Mouse (Mus musculus): Measurements from ENCODE around the gene Myo1c.

Gene Myo1c
- long read RNA-seq, experiment 1, full-length matches to known transcripts: 9 of 30 reads
- long read RNA-seq, experiment 1, partial matches to known transcripts: 14 of 30 reads
- long read RNA-seq, experiment 1, other reads (novel, unspliced or antisense): 7 of 30 reads
- long read RNA-seq, experiment 2, full-length matches to known transcripts: 8 of 21 reads
- long read RNA-seq, experiment 2, partial matches to known transcripts: 10 of 21 reads
- long read RNA-seq, experiment 2, other reads (novel, unspliced or antisense): 3 of 21 reads

DNA sequence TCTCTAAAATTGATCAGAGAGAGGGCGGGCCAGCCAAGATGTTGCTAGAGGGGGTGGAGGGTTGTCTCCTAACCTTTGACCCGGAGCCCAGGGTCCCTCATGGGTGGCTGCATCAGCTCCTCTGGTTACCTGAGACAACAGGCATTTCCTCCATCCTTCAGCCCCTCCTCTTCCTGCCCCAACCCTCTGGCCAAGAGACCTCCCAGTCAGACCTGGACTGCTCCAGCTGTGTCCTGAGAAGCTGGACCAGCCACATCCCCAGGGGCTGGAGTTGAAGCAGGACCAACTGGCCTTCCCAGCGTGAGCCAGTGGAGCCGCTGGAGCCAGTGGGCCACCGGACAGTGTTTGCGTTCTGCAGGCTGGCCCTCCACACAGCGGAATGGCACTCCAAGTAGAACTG lies at the start of gene Myo1c:
Gene Myo1c (plus strand): TSS at position 194 of the 400 bp plus-strand sequence.
- intact Hi-C loops (cut with DNase I): no loop called here

GRCm38 (mm10) chr11:75604826-75605225 lies 45.5 kb upstream of the Myo1c start:
- intact Hi-C loops (cut with DNase I): no loop called here

DNA sequence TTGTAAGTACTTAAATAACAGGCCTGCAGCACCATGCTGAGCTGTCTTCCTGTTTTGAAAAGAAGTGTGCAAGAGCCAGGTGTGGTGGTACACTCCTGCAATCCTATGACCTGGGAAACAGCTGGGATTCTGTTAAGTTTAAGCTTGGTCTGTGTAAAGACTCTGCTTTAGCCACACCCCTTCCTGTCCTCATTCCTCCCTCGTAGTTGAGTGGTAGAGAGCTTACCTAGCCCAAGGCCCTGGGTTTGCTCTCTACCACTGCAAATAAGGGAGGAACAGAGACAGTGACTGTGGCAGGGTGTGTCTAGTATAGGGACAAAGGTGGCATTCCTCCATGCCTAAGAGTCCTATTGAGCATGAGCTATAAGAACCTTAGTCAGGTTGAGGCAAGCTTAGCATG lies 45.0 kb upstream of the Myo1c start:
- intact Hi-C loops (cut with DNase I): no loop called here

DNA sequence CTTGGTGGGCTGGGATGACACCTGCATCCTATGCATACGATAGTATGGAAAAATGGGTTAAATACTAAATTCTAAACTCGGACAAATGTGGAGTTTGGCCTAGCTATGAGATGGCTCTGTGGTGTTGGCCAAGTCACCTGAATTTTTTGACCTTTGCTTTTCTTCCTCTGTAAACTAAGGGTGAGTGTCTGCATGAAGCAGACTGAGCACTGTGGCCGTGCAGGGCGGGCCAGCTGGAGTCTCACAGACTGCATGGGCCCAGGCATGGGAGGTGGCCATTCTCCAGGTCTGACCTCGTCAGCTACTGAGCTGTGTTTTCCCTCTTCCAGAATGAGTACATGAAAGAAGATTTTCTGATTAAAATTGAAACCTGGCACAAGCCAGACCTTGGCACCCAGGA lies 41.5 kb upstream of the Myo1c start:
- intact Hi-C loops (cut with DNase I): no loop called here

GRCm38 (mm10) chr11:75610021-75610420 lies 40.3 kb upstream of the Myo1c start:
- intact Hi-C loops (cut with DNase I): no loop called here

GRCm38 (mm10) chr11:75614769-75615168 lies 35.5 kb upstream of the Myo1c start:
- intact Hi-C loops (cut with DNase I): no loop called here

DNA sequence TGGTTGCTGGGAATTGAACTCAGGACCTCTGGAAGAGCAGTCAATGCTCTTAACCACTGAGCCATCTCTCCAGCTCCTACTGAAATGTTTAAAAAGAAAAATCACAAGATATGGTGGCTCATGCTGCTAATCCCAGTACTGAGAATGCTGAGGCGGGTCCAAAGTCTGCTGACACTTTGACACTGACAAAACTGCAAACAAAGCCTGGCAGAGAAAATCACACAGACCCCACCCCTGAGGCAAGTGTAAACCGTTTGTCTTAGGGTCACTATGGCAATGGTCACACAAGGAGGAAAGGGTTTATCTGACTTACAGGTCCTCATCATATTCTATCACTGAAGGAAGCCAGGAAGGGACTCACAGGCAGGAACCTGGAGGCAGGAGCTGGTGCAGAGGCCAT lies 34.7 kb upstream of the Myo1c start:
- intact Hi-C loops (cut with DNase I): no loop called here

DNA sequence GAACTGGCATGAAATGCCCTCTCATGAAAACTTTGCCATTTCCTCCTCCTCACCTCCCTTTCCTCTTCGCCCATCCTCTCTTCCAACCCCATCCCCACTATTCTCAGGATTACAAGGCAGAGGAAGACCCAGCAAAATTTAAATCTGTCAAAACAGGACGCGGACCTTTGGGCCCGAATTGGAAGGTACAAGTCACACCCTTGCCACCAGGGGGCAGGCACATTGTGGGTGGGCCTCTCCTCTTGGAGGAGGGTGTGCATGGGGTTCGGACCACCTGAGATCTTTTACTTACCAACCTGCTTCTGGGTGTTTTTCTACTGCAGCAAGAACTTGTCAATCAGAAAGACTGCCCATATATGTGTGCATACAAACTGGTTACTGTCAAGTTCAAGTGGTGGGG lies 31.2 kb upstream of the Myo1c start:
- intact Hi-C loops (cut with DNase I): no loop called here

DNA sequence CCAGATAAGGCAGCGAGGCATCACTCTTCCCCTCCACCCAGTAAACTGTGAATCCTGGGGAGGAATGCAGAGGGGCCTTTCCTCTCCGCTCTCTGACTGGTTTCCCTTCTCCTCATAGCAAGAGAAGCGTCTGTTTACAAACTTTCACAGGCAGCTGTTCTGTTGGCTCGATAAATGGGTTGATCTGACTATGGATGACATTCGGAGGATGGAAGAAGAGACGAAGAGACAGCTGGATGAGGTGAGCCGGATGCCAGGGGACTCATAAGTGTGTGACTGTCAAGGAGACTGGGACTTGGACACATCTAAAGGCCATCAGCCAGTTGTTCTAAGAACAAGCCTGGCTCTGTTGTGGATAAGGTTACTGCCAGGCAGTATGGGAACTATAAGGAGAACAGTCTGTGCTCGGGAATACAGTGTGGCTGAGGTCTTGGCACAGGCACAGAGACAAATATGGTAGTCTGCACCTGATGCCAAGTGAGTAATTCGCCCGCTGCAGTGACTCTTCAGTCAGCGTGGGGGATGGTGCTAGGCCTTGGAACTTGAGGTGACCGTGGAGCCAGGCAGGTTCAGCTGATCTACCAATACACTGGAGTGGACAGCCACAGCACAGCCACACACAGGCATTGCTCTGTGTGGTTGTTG lies 30.0 kb upstream of the Myo1c start:
- intact Hi-C loops (cut with DNase I): no loop called here

GRCm38 (mm10) chr11:75621426-75621825 lies 28.9 kb upstream of the Myo1c start:
- intact Hi-C loops (cut with DNase I): no loop called here

DNA sequence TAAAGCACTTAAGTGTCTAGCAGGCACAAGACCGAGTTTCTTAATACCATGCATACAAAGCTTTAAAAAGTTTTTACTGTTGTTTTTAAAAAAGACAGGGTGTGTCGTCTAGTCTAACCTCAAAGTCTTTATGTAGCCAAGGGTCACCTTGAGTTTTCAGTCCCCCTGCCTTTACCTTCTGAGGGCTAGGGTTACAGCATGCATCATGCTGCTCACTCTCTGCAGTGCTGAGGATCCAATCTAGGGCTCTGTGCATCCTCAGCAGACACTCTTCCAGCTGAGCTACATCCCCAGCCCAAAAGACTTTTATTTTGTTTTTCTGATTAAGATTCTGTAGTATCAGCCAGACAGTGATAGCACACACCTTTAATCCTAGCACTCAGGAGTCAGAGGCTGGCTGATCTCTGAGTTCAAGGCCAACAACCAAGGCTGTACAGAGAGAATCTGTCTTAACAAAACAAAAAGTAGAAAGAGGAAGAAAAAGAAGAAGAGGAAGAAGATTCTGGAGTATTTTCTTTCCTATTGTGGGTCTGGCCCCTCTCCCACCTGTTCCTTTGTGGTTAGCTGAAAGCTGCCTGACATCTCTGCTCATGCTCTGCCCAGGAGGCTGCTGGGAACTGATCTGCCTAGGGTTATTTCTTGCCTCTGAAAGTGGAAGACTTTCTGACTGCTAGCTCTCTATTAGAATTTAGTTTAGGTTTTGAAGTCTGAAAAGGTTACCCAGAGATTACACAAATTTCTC lies 27.5 kb upstream of the Myo1c start:
- intact Hi-C loops (cut with DNase I): no loop called here

GRCm38 (mm10) chr11:75624102-75624554 lies 26.2 kb upstream of the Myo1c start:
- intact Hi-C loops (cut with DNase I): no loop called here

- intact Hi-C loops (cut with DNase I): loop anchor here (5.0 kb wide), 1 partner anchor 34 kb away; no protein-coding TSS in a partner anchor
Measured at GRCm38 (mm10) chr11:75625820-75626219, 24.5 kb upstream of the Myo1c start.

DNA sequence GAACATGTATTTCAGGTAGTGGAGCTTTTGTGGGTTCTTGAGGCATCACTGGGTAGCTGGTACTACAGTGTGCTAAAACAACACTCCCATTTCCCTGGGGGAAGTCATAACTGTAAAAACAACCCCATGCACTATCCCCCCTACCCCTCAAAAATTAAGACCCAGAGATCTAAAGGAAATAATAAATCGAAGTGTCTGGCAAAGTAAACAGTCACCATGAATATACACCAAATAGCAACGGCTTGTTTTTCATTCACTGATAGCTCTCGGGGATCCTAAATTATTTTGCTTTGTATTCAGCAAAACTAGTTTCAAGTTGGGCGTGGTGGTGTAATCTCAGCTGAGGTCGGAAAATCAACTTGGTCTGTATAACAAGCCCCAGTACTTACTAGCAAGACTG lies 20.2 kb upstream of the Myo1c start:
- intact Hi-C loops (cut with DNase I): no loop called here

DNA sequence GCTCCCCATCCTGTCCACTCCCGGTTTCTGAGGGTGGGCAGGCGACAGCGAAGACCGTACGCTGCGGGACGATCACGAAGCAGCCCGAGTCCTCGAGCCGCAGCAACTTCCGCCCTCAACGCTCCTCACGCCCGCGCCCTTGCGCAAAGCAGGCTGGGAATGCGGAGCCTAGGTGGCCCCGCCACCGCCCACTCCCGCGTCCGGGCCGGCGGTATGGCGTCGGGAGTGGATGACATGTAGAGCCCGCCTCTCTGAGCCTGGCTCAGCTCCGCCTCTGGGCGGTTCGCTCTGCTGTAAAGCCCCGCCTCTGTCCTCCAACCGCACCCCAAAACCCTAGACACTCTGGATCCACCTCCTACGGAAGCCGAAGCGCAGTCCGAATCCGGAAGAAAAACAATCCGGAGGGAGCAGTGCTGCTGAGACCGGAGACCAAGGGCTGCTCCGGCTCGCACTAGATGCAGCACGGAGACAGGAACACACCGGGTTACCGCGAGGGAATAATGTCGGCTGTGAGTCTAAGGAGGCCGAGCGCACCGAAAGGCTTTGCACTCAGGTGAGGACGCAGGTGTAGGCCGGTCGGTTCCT lies 19.6 kb upstream of the Myo1c start, which contains the start of gene Inpp5k:
Gene Inpp5k (plus strand): TSS at position 344 of the 585 bp plus-strand sequence.
- intact Hi-C loops (cut with DNase I): no loop called here

DNA sequence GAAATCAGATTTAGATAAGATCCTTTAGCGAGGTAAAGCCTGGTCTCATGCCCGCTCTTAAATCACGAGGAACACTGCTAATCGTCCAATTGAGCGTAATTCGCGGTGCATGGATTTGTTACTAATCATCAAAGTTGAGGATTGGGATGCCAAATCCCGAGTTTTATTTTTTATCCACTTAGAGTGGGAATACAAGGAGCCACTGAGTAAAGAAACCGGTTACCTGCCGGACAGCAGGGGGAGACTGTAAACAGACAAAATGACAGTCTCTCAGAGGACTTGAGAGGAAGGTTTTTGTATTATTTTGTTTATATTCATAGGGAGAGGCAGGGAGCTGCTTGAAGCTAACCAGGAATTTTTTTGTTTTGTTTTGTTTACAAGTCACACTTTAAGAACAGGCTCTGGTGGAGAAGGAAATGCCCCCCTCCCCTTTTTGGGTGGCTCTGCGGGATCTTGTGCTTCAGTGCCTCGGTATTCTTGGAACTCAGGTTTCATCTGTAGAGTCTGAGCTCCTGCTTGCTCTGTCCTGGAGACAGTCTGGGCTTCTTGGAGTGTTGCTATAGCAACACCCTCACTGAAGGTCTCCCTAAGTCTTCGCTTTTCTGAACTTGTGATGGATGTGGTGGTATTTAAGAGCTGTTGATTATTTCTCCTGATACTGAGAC lies 18.6 kb upstream of the Myo1c start:
- intact Hi-C loops (cut with DNase I): no loop called here

DNA sequence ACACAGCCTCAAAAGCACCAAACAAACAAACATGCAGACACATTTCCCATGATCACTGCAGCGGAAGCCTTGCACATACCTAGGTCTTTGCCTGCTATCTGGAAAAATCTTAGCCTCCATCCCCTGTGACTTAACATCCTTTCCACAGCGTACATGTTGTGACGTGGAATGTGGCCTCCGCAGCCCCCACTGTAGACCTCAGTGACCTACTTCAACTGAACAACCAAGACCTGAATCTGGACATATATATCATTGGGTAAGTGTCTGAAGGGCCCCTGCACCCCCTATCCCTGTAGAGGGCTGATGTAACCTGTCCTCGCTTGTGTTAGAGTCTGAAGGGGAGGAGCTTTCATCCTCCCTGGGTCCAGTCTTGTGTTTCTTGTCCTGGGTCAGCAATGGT lies 17.4 kb upstream of the Myo1c start:
- intact Hi-C loops (cut with DNase I): no loop called here

DNA sequence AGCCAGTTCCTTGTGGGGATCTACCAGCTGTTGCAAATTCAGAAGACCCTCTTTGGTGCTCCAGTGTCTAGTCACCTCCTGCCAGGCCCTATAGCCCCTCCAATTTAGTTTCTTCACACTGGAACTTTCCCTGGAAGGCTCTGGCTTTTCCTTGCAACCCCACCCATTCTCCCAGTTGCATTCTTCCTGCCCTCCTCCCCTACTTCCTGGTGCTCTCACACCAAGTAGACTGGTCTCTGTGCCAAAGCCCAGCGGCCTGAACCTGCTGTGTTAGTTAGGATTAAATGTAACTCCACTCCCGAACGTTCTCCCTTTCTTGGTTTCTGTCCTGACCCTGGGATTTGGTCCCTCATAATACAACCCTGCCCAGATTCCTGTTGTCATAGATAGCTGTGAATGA lies 15.5 kb upstream of the Myo1c start:
- intact Hi-C loops (cut with DNase I): no loop called here

DNA sequence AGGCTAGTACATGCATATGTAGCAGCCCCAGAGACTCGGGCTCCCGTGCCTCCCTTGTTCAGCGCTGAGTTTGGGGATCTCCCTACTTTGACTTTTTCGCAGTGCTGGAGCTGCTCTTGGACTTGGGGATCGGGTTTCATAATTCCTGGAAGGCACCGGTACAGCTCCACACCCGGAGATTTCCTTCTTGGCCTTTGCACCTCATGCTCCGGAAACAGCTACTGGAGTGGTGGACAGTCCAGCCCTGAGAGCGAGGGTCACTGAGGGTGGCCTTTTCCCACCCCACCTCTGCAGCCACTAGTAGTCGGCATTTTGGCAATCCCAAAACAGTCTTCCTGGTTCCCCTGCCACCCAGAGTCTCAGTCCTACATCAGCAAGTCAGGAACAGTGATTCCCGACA lies 15.0 kb upstream of the Myo1c start:
- intact Hi-C loops (cut with DNase I): no loop called here

GRCm38 (mm10) chr11:75643323-75643722 lies 7.0 kb upstream of the Myo1c start:
- intact Hi-C loops (cut with DNase I): no loop called here

GRCm38 (mm10) chr11:75644684-75645083 lies 5.6 kb upstream of the Myo1c start:
- intact Hi-C loops (cut with DNase I): no loop called here
